Mouse (Mus musculus): ENCODE data around the gene Zfp628.

The Zfp628 gene

DNA sequence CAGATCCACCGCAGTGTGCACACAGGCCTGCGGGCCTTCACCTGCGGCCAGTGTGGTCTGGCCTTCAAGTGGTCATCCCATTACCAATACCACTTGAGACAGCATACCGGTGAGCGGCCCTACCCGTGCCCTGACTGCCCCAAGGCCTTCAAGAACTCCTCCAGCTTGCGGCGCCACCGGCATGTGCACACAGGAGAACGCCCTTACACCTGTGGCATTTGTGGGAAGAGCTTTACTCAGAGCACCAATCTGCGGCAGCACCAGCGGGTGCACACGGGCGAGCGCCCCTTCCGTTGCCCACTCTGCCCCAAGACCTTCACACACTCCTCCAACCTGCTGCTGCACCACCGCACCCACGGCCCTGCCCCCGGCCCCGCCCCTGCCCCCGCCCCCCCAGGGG, 4.1 kb downstream of the Zfp628 start:
- DNase-seq = no peak

GRCm38 (mm10) chr7:4919971-4920370, 5.0 kb downstream of the Zfp628 start:
- no peak for DNase-seq

- DNase-seq = no peak
Observed at GRCm38 (mm10) chr7:4920496-4920895, 5.5 kb downstream of the Zfp628 start.

DNA sequence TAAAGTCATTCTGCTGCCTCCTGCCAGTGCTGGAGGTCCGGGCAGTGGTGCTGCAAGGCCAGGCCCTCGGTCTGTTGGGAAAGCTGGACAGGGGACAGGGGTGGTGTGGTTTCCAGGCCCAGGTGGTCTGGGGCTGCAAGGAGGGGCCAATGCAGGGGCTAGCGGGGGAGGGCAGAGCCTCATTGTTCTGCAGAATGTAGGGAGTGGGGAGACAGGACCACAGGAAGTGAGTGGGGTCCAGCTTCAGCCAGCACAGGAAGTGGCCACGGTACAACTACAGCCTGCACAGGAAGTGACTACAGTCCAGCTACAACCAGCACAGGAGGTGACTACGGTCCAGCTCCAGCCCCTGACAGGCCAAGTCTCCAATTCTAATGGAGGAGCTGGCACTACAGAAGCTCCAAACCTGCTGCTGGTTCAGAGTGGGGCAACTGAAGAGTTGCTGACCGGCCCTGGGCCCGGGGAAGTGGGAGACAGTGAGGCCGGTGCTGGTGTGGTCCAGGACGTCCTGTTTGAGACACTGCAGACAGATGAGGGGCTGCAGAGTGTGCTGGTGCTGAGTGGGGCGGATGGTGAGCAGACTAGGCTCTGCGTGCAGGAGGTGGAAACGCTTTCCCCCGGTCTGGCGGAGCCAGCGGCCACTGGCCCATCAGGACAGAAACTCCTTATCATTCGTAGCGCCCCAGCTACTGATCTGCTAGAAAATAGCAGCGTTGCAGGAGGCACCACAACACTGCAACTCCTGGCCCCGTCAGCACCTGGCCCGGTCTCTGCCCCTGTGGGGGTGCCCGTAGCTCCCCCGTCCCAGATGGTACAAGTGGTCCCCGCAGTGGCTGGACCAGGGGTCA, 6.2 kb downstream of the Zfp628 start:
- DNase-seq = no peak

GRCm38 (mm10) chr7:4921824-4922482, 6.9 kb downstream of the Zfp628 start, which contains the start of gene Nat14:
Gene Nat14, plus strand, starts transcription at chr7:4922028.
- DNase-seq = no peak

GRCm38 (mm10) chr7:4922508-4922907, 7.5 kb downstream of the Zfp628 start:
- peak; percentile 92 for DNase-seq

DNA sequence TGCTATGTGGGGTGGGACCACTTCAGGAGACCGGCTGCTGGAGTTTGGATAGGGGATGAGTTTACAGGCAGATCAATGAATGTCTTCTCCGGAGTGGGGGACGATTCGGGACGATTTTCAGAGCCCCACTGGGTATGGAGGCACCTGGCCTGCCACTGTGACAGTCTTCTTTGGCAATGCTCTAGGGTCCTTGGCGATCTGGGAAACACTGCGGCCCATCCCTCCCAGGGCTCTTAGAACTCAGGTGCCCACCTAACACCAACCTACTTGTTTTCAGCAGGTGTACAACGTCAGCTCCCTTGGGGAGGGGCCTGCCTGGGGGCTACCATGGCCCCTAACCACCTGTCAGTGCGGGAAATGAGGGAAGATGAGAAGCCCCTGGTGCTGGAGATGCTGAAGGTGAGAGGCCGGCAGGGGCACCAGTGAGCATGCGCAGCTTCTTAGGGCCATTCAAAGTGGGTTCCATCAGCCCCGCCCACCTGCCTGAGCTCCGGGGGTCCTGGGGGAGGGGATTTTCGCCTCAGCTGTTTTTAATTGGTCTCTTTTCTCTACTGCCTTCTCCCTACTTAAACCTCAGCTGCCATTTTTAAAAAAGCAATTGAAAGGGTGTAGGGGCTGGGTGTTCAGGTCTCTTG, 8.0 kb downstream of the Zfp628 start:
- DNase-seq = peak; percentile 75

DNA sequence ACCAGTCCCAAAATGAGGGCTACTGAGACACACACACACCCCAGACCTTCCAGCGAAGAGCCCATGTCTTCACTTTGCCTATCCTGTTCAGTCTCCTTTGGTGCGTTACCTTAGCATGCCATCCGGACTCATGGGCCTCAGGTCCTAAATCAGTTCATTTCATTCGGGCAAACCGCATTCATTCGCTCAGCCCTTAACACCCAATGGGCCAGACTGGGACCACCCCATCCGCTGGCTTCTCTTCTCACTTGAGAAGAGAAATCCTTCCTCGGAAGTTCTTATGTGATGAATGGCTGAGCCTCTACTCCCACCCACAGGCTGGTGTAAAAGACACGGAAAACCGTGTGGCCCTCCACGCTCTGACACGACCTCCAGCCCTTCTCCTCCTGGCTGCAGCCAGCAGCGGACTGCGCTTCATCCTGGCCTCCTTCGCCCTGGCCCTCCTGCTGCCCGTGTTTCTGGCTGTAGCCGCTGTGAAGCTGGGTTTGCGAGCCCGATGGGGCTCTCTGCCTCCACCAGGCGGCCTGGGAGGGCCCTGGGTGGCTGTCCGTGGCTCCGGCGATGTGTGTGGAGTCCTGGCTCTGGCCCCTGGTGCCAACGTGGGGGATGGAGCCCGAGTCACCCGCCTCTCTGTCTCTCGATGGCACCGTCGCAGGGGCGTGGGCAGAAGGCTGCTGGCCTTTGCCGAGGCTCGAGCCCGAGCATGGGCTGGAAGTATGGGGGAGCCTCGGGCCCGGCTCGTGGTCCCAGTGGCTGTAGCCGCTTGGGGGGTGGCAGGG, 8.8 kb downstream of the Zfp628 start:
- peak; percentile 67 for DNase-seq

DNA sequence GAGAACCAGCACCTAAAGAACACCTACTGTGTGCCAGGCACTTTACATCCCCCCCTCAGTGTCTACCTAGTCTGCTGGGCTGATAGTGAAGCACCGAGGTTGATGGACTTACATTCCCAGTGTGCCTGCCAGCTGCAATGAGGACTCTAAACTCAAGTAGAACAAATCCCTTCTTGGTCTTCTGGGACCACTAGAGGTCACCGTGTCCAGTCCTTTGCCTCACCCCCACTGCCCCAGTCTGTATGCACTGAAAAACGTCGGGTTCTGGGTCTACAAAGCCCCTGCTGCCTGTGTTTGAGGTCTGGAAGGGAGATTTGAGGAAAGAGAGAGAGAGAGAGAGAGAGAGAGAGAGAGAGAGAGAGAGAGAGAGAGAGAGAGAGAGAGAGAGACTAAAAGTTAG, 9.5 kb downstream of the Zfp628 start:
- no peak for DNase-seq

- peak; percentile 55 for DNase-seq
Observed at GRCm38 (mm10) chr7:4924891-4925301, 9.9 kb downstream of the Zfp628 start.

GRCm38 (mm10) chr7:4925441-4926381, 10.7 kb downstream of the Zfp628 start, which contains the start of gene Ssc5d:
Gene Ssc5d, plus strand, starts transcription at chr7:4925785.
- no peak for DNase-seq

DNA sequence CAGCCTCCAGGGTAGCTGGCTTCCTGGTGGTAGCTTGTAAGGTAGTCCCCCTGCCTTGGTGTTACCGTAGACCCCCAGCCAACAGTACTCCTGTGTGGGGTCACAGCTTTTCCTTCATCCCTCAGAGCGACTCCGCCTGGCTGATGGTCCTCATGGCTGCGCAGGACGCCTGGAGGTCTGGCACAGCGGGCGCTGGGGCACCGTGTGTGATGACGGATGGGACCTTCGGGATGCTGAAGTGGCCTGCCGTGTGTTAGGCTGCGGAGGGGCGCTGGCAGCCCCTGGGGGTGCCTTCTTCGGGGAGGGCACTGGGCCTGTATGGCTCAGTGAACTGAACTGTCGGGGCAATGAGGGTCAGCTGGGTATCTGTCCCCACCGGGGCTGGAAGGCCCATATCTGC, 11.8 kb downstream of the Zfp628 start:
- no peak for DNase-seq

GRCm38 (mm10) chr7:4927711-4928110, 12.7 kb downstream of the Zfp628 start:
- DNase-seq = no peak

DNA sequence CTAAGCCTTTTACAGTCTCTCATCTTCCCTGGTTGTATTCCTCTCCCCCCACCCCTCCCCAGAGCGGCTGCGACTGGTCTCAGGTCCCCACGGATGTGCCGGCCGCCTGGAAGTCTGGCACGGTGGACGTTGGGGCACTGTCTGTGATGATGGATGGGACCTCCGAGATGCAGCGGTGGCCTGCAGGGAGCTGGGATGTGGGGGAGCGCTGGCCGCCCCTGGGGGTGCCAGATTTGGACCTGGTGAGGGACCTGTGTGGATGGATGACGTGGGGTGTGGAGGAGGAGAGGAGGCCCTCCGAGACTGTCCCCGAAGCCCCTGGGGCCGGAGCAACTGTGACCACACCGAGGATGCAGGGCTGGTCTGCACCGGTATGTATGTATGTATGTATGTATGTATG, 13.3 kb downstream of the Zfp628 start:
- DNase-seq = no peak

- no peak for DNase-seq
Observed at GRCm38 (mm10) chr7:4933103-4933502, 18.1 kb downstream of the Zfp628 start.

DNA sequence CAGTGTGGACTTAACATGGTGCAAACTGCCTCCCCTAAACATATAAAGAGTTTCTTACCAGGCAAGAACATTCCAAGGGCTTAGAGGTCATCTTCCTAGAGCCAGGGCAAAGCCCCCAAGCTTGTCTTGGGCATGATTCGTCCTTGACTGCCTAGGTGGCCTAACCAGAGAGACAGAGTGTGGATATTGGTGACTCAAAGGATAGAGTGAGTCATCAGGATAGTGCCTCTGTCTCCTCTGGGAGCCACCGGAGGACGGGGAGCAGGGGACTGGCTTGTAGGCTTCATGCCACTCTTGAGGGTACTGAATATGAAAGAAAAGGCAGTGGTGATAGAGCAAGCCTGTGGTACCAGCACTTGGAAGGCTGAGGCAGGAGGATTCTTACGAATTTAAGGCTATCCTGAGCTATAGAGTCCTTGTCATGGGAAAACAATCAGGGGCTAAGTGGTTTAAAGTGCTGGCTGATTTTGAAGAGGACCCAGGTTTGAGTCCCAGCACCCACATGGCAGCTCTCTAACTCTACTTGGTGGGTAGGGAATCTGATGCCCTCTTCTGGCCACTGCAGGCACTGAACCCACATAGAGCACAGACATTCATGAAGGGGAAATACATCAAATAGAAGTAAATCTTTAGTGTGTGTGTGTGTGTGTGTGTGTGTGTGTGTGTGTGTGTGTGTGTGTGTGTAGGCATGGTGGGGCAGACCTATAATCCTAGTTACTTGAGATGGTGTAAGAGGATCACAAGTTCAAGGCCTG, 19.3 kb downstream of the Zfp628 start:
- DNase-seq = no peak

GRCm38 (mm10) chr7:4936832-4937231, 21.8 kb downstream of the Zfp628 start:
- no peak for DNase-seq

DNA sequence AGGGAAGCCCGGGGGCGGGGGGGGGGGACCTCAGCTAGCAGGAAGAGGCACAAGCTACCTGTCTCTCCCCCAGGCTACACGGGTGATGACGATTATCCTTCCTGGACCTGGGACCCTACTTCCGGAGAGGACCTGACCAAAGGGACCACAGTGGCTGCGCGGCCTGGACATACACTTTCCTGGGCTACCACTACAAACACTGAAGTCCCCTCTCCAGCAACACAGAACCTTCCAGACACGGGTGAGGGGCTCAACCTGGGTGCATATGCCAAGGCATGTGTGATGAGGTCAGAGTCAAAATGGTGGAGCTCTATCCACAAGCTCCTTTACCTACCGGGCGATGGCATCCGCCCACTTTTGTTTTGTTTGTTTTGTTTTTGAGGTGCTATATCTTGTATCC, 22.4 kb downstream of the Zfp628 start:
- no peak for DNase-seq

DNA sequence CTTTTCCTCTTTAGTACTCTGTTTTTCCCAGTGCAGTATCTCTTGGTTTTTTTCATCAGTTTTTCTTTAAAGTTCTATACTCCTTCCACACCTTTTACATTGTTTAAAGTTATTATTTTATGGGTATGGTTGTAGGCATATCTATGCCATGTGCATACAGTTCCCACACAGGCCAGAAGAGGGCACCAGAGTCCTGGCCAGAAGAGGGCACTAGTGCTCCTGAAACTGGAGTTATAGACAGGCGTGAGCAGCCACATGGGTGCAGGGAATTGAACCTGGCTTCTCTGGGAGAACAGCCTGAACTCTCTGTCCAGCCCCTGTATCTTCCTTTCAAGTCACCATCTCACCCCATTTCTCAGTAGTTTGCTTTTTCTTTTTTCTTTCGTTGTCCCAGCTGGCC, 23.4 kb downstream of the Zfp628 start:
- no peak for DNase-seq

DNA sequence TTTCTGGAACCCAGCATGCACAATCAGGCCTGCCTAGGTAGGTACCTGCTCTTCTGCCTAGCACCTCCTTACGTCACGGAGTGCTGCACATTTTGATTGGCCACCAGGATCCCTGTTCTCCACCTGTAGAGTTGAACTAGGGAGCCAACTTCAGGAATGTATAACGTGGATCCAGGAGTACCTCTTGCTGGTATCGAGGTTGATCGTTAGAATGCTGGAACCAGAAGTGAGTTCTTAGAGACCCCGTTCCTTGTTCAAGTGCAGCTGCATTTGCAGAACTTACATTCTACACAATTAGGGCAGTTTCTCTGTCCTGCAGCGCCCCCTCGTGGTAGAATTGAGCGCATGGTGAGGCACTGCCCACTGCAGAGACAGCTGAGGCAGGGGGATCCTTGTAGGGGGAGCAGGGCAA, 25.1 kb downstream of the Zfp628 start:
- DNase-seq = peak; percentile 70

- no peak for DNase-seq
Observed at GRCm38 (mm10) chr7:4942673-4943072, 27.7 kb downstream of the Zfp628 start.
